Mouse (Mus musculus) spleen, adult 2 months (tissue): ENCODE measurements around the gene 1110051M20Rik.

Source experiments
- CTCF ChIP-seq: fragments of 200-500 bp; IDR thresholded peaks from 2 replicates; pipeline ENCODE4 v1.5.1; 2011; ENCODE audit warnings: mild to moderate bottlenecking, inconsistent platforms; ENCODE audit not compliant: insufficient read depth, insufficient read length, insufficient replicate concordance; ENCODE audit errors: extremely low read depth
- POLR2A ChIP-seq: fragments of 200-500 bp; IDR thresholded peaks from 2 replicates; pipeline ENCODE4 v1.6.1; 2011; ENCODE audit warnings: low read depth, low read length, inconsistent platforms

- no peak for TF ChIP-seq POLR2A
- TF ChIP-seq CTCF = no peak
Observed at GRCm38 (mm10) chr2:91450316-91450715, 5.8 kb upstream of the 1110051M20Rik start.
